Mouse (Mus musculus): ENCODE measurements around the gene Lifr.

DNA sequence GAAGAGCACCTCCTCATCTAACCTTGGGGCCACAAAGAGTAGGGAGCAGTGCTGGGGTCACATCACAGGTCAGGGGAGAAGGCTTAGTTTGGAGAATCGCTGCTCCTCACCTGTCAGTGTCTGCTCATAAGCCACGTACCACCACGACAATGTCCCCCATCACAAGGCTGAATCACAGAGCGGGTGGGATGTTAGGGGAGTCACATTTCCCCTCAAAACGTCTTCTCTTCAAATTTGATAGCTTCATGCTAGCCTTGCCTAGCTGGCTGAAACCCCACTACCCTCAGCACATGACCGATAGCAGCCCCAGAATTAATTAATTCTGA lies 126.8 kb downstream of the Lifr start:
- TF ChIP-seq CTCF (conservative IDR thresholded peaks at IDR 0.05; ENCODE audit: low read length) = no peak
- no peak for TF ChIP-seq POU5F1 (IDR thresholded peaks at IDR 0.05; ENCODE audit: borderline replicate concordance, low read length)
